Mouse (Mus musculus) fibroblast of lung, adult 2 months (primary cell): ENCODE measurements around the gene Gm10220.
"Not testable (repeated sequence)": the region's sequence is repeated elsewhere in the genome, so short reads cannot be mapped to it uniquely, and the experiment has no call there.

ENCODE experiments used
- DNase-seq: peaks from one replicate; pipeline ENCODE4 v3.0.0-alpha.2; 2011; ENCODE audit warnings: low read depth

Gene Gm10220

GRCm38 (mm10) chr5:26121321-26121720 lies at the start of gene Gm10220:
Gm10220 (minus strand) TSS chr5:26121421.
- DNase-seq, result not testable (repeated sequence)

- peak; percentile 12 for DNase-seq
These were observed 48.6 kb upstream of the Gm10220 start for GRCm38 (mm10) chr5:26169855-26170254.

GRCm38 (mm10) chr5:26165791-26166165 lies 44.6 kb upstream of the Gm10220 start:
- no peak for DNase-seq

GRCm38 (mm10) chr5:26165036-26165790 lies 44.0 kb upstream of the Gm10220 start:
- DNase-seq, result peak; percentile 13

- DNase-seq, result peak; percentile 30
These were observed 36.4 kb upstream of the Gm10220 start for GRCm38 (mm10) chr5:26157396-26158170.

GRCm38 (mm10) chr5:26142891-26143290 lies 21.7 kb upstream of the Gm10220 start:
- DNase-seq, result no peak

GRCm38 (mm10) chr5:26105262-26105661 lies 16.0 kb downstream of the Gm10220 start, which contains the start of gene 5031410I06Rik:
5031410I06Rik (minus strand) TSS chr5:26105362.
- DNase-seq, result not testable (repeated sequence)

GRCm38 (mm10) chr5:26089191-26089590 lies 32.0 kb downstream of the Gm10220 start, which contains the start of gene Gm10471:
Gm10471 (minus strand) TSS chr5:26089291.
- DNase-seq, result not testable (repeated sequence)

GRCm38 (mm10) chr5:26079023-26079422 lies 42.2 kb downstream of the Gm10220 start:
- DNase-seq, result not testable (repeated sequence)

GRCm38 (mm10) chr5:26070716-26071115 lies 50.5 kb downstream of the Gm10220 start:
- no peak for DNase-seq
